Mouse (Mus musculus): ENCODE measurements around the gene Pex19. TPM values are rescaled to one million over a fixed set of nuclear protein-coding genes. Genes with fewer than 3 reads are reported as not detected.

Pex19 gene
- polyA plus RNA-seq, 1 experiment from 2014 or later: 112 TPM

DNA sequence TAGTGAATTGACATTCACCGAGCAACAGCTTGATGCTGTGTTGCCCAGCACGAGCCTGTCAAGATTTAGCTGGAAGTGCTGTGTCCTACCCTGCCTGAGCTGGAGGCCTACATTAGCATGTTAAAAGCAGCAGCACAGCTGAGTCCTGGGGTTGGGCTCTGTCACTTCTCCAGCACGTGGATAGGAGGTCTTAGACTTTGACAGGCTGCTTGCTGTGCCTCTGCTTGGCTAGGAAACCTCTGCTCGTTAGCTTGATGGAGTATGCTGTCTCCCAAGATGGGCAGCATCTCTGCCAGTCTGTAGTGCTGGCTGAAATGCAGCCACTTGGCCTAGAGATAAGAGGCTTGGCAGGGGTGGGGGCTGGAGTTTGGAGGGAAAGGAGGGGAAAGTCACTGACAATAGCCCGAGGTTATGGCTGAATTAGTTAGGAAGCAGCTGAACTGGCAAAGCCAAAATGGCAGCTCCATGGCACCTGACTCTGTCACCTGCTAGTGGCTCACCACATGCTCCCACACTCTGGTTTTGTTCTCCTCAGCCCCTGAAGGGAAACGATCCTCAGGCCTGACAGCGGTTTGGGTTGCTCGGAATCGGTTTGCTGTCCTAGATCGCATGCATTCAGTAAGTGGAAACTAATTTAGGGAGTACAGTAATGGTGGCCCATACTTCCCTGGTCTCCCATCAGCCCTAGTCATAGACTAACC, 18.6 kb upstream of the Pex19 start:
- Histone ChIP-seq H3K36me3 (peaks cover 85% of the 10 kb centered on the region), H3K9ac (no peak overlapping the region), H3K4me3 (replicated peaks) (no peak overlapping the region), H3K27me3 (replicated peaks) (no peaks in the 10 kb centered on the region), H3K4me1 (no peaks in the 10 kb centered on the region), H3K4me2 (no peak overlapping the region), H3K27ac (no peak overlapping the region), H3K9me3 (no peaks in the 10 kb centered on the region)
- 83% methylated on average over 10 of the region's 10 CpGs for WGBS
- no peak for ATAC-seq (ENCODE audit: insufficient read depth, low FRiP score, low read depth)

DNA sequence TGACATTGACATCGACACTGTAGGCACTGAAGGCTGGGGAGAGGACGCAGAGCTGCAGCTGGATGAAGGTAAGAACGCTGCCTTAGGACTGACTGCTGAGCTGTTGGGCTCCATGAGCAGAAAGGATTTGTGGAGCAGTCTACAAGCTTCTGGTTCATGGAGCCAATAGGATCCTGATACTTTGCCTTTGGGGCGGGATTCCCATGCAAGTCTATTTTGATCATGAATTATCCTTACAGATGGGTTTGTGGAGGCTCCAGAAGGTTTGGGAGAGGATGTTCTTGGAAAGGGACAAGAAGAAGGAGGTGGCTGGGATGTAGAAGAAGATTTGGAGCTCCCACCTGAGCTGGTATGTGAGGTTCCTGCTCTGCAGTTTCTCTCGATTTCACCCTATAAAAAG, 9.6 kb upstream of the Pex19 start:
- no peaks in the 10 kb centered on the region for H3K27me3 ChIP-seq (replicated peaks)
- H3K4me2 ChIP-seq: no peak overlapping the region
- no peak for ATAC-seq (ENCODE audit: insufficient read depth, low FRiP score, low read depth)
- H3K36me3 ChIP-seq: peaks cover 90% of the 10 kb centered on the region
- H3K4me1 ChIP-seq: no peaks in the 10 kb centered on the region
- no peak overlapping the region for H3K27ac ChIP-seq
- no peak overlapping the region for H3K9ac ChIP-seq
- no peak overlapping the region for H3K4me3 ChIP-seq (replicated peaks)
- 97% methylated on average over 5 of the region's 5 CpGs for WGBS
- no peaks in the 10 kb centered on the region for H3K9me3 ChIP-seq

DNA sequence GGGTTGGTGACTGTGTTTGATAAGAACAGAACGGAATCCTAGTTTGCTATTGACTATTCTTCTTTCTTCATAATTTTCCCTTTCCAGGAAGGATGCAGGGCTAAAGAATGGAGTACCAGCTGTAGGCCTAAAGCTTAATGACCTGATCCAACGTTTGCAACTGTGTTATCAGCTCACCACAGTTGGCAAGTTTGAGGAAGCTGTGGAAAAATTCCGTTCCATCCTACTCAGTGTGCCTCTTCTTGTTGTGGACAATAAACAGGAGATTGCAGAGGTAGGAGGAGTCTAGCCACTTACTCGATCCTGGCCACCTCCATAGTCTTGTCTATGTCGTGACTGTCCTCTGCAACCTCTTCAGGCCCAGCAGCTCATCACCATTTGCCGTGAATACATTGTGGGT, 7.5 kb upstream of the Pex19 start:
- H3K4me2 ChIP-seq: no peak overlapping the region
- 82% methylated on average over 6 of the region's 6 CpGs for WGBS
- H3K27me3 ChIP-seq (replicated peaks): no peaks in the 10 kb centered on the region
- no peak overlapping the region for H3K4me3 ChIP-seq (replicated peaks)
- no peaks in the 10 kb centered on the region for H3K9me3 ChIP-seq
- no peaks in the 10 kb centered on the region for H3K4me1 ChIP-seq
- no peak for ATAC-seq (ENCODE audit: insufficient read depth, low FRiP score, low read depth)
- no peak overlapping the region for H3K9ac ChIP-seq
- no peak overlapping the region for H3K27ac ChIP-seq
- peaks cover 83% of the 10 kb centered on the region for H3K36me3 ChIP-seq

DNA sequence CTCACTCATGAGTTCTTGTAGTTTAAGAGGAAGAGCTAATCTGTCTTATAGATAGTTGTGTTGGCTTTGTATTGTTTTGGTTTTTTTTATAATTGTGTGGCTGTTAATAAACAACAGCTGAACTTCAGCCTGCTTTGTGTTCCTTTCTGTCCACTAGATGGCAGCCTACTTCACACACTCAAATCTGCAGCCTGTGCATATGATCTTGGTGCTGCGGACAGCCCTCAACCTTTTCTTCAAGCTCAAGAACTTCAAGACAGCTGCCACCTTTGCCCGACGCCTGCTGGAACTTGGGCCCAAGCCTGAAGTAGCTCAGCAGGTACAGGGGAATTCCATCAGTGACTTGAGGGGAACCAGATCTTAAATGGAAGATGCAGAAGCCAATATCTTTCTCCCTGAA, 6.8 kb upstream of the Pex19 start:
- H3K36me3 ChIP-seq: peaks cover 77% of the 10 kb centered on the region
- H3K4me2 ChIP-seq: no peak overlapping the region
- H3K9ac ChIP-seq: no peak overlapping the region
- WGBS: 46% methylated on average over 3 of the region's 3 CpGs
- H3K4me1 ChIP-seq: no peaks in the 10 kb centered on the region
- no peaks in the 10 kb centered on the region for H3K9me3 ChIP-seq
- H3K27me3 ChIP-seq (replicated peaks): no peaks in the 10 kb centered on the region
- ATAC-seq (ENCODE audit: insufficient read depth, low FRiP score, low read depth): no peak
- H3K27ac ChIP-seq: no peak overlapping the region
- H3K4me3 ChIP-seq (replicated peaks): no peak overlapping the region

DNA sequence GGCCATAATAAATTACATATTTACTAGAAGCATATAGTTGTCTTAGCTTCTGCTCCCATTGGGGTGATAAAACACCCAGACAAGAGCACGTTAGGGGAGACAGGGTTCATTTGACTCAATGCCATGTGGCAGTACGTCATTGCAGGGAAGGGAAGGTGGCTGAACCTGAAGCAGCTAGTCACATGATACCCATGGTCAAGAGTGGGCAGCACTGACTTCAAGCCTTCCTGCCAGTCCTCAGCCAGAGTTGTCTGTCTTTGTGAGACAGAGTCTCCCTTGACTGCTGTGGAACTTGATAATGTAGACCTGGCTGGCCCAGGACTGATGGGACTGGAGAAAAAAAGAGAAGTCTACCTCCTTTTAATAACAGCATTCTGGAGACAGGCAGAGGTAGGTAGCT, 3.9 kb upstream of the Pex19 start:
- Histone ChIP-seq H3K4me1 (peaks cover 5% of the 10 kb centered on the region), H3K9ac (no peak overlapping the region), H3K27ac (no peak overlapping the region), H3K36me3 (peaks cover 51% of the 10 kb centered on the region), H3K4me3 (replicated peaks) (no peak overlapping the region), H3K9me3 (no peaks in the 10 kb centered on the region), H3K4me2 (no peak overlapping the region), H3K27me3 (replicated peaks) (no peaks in the 10 kb centered on the region)
- no peak for ATAC-seq (ENCODE audit: insufficient read depth, low FRiP score, low read depth)
- 76% methylated on average over 2 of the region's 2 CpGs for WGBS

DNA sequence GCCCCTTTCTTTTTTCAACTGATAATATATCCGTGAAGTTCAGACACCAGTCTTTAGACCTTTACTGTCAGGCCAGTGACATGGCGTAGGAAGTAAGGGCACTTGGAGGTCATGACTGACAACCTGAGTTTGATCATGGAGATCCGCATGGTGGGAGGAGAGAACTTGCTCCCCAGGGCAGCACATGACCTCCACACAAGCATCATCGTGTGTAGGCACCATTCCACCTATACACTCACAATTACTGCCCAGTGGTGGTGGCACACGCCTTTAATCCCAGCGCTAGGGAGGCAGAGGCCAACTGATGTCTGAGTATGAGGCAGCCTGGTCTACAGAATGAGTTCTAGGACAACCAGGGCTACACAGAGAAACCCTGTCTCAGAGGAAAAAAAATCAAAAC, 2.0 kb upstream of the Pex19 start:
- Histone ChIP-seq H3K9me3 (no peaks in the 10 kb centered on the region), H3K4me3 (replicated peaks) (no peak overlapping the region), H3K36me3 (peaks cover 42% of the 10 kb centered on the region), H3K4me2 (no peak overlapping the region), H3K9ac (no peak overlapping the region), H3K4me1 (peaks cover 7% of the 10 kb centered on the region), H3K27ac (no peak overlapping the region), H3K27me3 (replicated peaks) (no peaks in the 10 kb centered on the region)
- no peak for ATAC-seq (ENCODE audit: insufficient read depth, low FRiP score, low read depth)
- 74% methylated on average over 6 of the region's 6 CpGs for WGBS

DNA sequence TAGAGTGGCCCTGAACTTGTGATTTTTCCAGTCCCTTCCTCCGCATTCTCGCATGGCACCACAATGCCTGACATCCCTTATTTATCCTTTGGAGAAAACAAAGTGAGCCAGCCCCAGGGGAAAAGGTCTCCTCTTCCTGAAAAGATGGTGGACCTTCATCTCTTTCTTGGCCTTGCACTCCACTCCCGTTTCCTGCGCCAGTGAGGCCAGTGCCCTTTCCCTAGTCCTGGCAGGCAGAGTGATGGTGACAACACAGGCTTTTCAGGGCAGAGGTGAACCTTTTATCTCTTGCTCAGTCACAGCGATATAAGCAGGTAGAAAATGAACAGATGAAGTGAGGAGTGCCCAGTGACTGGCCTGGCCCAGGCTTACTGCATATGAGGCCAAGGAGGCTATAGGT, 932 bp downstream of the Pex19 start:
- peak overlapping the region; percentile 71 for H3K9ac ChIP-seq
- H3K27ac ChIP-seq: no peak overlapping the region
- peak overlapping the region; percentile 69 for H3K4me2 ChIP-seq
- H3K9me3 ChIP-seq: no peaks in the 10 kb centered on the region
- H3K4me1 ChIP-seq: peaks cover 7% of the 10 kb centered on the region
- peaks cover 41% of the 10 kb centered on the region for H3K36me3 ChIP-seq
- no peak for ATAC-seq (ENCODE audit: insufficient read depth, low FRiP score, low read depth)
- peak overlapping the region; percentile 92 for H3K4me3 ChIP-seq (replicated peaks)
- 27% methylated on average over 5 of the region's 5 CpGs for WGBS
- no peaks in the 10 kb centered on the region for H3K27me3 ChIP-seq (replicated peaks)

DNA sequence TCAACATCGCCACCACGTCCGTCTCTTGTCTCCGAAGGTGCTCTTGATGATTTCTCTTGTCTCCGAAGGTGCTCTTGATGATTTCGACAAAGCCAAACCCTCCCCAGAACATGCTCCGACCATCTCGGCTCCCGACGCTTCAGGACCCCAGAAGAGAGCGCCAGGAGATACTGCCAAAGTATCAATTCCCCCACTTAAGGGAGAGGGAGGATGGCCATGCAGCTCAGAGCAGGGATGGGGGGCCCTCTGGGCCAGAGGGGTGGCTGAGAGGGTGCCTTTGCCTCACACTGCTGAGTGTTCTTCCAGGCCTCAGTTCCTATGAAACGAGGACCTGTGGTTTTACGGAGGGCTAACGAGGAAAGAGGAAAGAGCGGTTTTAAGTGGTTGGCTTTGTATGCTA, 2.0 kb downstream of the Pex19 start:
- Histone ChIP-seq H3K4me1 (peaks cover 7% of the 10 kb centered on the region), H3K27ac (no peak overlapping the region), H3K9me3 (no peaks in the 10 kb centered on the region), H3K36me3 (peaks cover 39% of the 10 kb centered on the region), H3K9ac (no peak overlapping the region), H3K4me3 (replicated peaks) (no peak overlapping the region), H3K27me3 (replicated peaks) (no peaks in the 10 kb centered on the region), H3K4me2 (no peak overlapping the region)
- WGBS: 94% methylated on average over 15 of the region's 15 CpGs
- no peak for ATAC-seq (ENCODE audit: insufficient read depth, low FRiP score, low read depth)

DNA sequence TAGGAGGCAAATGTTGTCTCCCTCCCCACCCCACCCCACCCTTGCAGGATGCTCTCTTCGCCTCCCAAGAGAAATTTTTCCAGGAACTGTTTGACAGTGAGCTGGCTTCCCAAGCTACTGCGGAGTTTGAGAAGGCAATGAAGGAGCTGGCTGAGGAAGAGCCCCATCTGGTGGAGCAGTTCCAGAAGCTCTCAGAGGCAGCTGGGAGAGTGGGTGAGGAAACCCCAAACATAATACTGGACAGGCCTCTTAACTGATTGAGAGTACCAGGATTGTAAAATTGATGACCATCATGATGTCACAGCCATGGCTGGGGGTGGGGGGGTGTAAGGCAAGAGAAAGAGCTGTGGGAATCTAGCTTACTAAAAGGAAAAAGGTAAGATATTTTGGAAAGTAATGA, 2.6 kb downstream of the Pex19 start:
- H3K4me1 ChIP-seq: peaks cover 7% of the 10 kb centered on the region
- no peaks in the 10 kb centered on the region for H3K9me3 ChIP-seq
- H3K4me2 ChIP-seq: no peak overlapping the region
- H3K27ac ChIP-seq: no peak overlapping the region
- H3K4me3 ChIP-seq (replicated peaks): no peak overlapping the region
- H3K36me3 ChIP-seq: peaks cover 44% of the 10 kb centered on the region
- H3K9ac ChIP-seq: no peak overlapping the region
- WGBS: 62% methylated on average over 2 of the region's 2 CpGs
- no peaks in the 10 kb centered on the region for H3K27me3 ChIP-seq (replicated peaks)
- no peak for ATAC-seq (ENCODE audit: insufficient read depth, low FRiP score, low read depth)

DNA sequence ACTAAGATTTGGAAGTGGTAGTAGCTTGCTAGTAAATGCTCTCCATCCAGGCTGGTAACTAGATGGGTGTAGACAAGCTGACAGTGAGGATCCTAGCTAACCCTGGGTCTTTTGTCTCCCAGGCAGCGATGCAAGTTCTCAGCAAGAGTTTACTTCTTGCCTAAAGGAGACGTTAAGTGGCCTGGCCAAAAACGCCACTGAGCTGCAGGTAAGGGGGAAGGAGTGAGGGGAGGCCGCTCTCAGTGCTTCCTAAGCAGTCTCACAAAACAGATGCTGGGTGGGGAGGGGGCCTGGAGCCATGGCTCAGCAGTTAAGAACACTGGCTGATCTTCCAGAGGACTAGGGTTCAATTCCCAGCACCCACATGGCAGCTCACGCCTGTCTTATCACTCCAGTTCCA, 3.2 kb downstream of the Pex19 start:
- Histone ChIP-seq H3K4me2 (no peak overlapping the region), H3K4me3 (replicated peaks) (no peak overlapping the region), H3K4me1 (peaks cover 7% of the 10 kb centered on the region), H3K27ac (no peak overlapping the region), H3K9ac (no peak overlapping the region), H3K27me3 (replicated peaks) (no peaks in the 10 kb centered on the region), H3K9me3 (no peaks in the 10 kb centered on the region), H3K36me3 (peaks cover 51% of the 10 kb centered on the region)
- WGBS: 87% methylated on average over 5 of the region's 5 CpGs
- ATAC-seq (ENCODE audit: insufficient read depth, low FRiP score, low read depth): no peak

DNA sequence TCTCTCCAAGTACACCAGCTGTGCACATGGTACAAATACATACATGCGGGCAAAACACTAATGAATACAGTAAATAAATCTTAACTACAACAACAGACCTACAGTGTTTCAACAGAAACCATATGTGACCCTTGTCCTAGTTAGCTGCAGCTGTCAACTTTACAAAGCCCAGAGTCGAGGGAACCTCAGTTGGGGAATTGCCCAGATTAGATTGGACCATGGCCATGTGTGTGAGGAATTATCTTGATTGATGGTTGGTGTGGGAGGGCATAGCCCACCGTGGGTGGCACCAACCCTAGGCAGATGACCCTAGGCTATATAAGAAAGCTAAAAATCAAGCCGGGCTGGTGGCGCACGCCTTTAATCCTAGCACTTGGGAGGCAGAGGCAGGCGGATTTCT, 5.8 kb downstream of the Pex19 start:
- 78% methylated on average over 7 of the region's 7 CpGs for WGBS
- Histone ChIP-seq H3K36me3 (peaks cover 59% of the 10 kb centered on the region), H3K27ac (no peak overlapping the region), H3K27me3 (replicated peaks) (no peaks in the 10 kb centered on the region), H3K4me1 (peaks cover 6% of the 10 kb centered on the region), H3K4me2 (no peak overlapping the region), H3K9ac (no peak overlapping the region), H3K9me3 (no peaks in the 10 kb centered on the region), H3K4me3 (replicated peaks) (no peak overlapping the region)
- no peak for ATAC-seq (ENCODE audit: insufficient read depth, low FRiP score, low read depth)

DNA sequence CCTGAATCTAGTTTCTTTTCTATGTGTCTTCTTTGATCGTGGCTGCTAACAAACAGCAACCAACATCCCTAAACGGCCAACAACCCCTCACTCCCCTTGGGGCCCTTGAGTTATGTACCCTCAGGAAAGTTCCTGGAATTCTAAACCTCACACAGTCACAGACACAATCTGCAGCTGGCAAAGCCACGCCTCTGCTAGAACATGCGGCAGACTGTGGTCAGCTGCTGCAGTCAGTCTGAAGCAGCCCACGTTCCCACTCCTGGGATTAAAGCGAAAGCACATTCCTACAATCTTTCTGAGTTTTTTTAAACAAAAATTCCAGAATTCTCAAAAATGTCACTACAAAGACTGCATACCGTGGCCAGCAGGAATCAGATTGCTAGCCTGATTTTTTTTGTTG, 7.0 kb downstream of the Pex19 start:
- Histone ChIP-seq H3K4me3 (replicated peaks) (no peak overlapping the region), H3K9ac (no peak overlapping the region), H3K9me3 (no peaks in the 10 kb centered on the region), H3K4me2 (no peak overlapping the region), H3K36me3 (peaks cover 59% of the 10 kb centered on the region), H3K4me1 (no peaks in the 10 kb centered on the region), H3K27me3 (replicated peaks) (no peaks in the 10 kb centered on the region), H3K27ac (no peak overlapping the region)
- ATAC-seq (ENCODE audit: insufficient read depth, low FRiP score, low read depth): no peak
- 68% methylated on average over 7 of the region's 7 CpGs for WGBS

DNA sequence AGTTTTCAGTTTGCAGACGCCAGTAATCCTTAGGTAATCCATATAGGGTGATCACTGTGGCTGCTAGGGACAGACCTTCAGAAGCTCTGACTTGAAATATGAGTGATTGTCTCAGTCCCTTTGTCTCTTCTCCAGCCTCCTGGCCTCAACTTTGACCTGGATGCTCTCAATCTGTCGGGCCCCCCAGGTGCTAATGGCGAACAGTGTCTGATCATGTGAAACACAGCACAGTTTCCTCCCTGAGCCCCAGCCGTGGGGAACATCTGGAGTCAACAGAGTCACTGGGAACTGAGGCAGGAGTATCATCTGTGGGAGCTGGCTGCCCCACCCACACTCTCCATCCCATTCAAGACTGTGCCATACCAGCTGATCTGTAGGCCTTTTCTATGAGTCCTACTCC, 7.5 kb downstream of the Pex19 start:
- no peak overlapping the region for H3K27ac ChIP-seq
- H3K9me3 ChIP-seq: no peaks in the 10 kb centered on the region
- no peak overlapping the region for H3K9ac ChIP-seq
- H3K4me1 ChIP-seq: no peaks in the 10 kb centered on the region
- peaks cover 54% of the 10 kb centered on the region for H3K36me3 ChIP-seq
- no peak overlapping the region for H3K4me3 ChIP-seq (replicated peaks)
- H3K27me3 ChIP-seq (replicated peaks): no peaks in the 10 kb centered on the region
- no peak for ATAC-seq (ENCODE audit: insufficient read depth, low FRiP score, low read depth)
- H3K4me2 ChIP-seq: no peak overlapping the region
- WGBS: 71% methylated on average over 4 of the region's 4 CpGs

All from stomach, embryonic 15.5 days (tissue).